Mouse (Mus musculus) adrenal gland (tissue): ENCODE data around the gene Ucn3.

ENCODE experiments used
- intact Hi-C: fragments of 180-260 bp; cut with DNase I; formaldehyde crosslinking; loops from one replicate; pipeline ENCODE4 v1.15.1; 2025
- microRNA-seq, 2 experiments: library from miRNA; unstranded; fragments of <30 nt; microRNA quantifications; one replicate each; pipeline ENCODE4; 2019

Ucn3 gene

GRCm38 (mm10) chr13:3893126-3893734 is 51.9 kb downstream of the Ucn3 start:
- intact Hi-C loops: loop anchor here (5.0 to 10.0 kb wide), 2 partner anchors 118 to 146 kb away; no protein-coding TSS in a partner anchor

- intact Hi-C loops: loop anchor here (5.0 to 10.0 kb wide), 2 partner anchors 118 to 145 kb away; no protein-coding TSS in a partner anchor
These were observed 52.5 kb downstream of the Ucn3 start for GRCm38 (mm10) chr13:3892601-3893000.

GRCm38 (mm10) chr13:3891479-3892087 is 53.6 kb downstream of the Ucn3 start:
- intact Hi-C loops: loop anchor here (5.0 to 10.0 kb wide), 2 partner anchors 117 to 144 kb away; no protein-coding TSS in a partner anchor

Small RNA genes within 50 kb of the gene (microRNA-seq; reads per million reads assigned to microRNA genes)
- 0 reads per million in 2 experiments for gene Gm22460
